Mouse (Mus musculus) small intestine, adult 10 weeks (tissue): ENCODE results near the gene Cdc14a. TPM values are rescaled to one million over a fixed set of nuclear protein-coding genes. Genes with fewer than 3 reads are reported as not detected.

ENCODE experiments used
- polyA plus RNA-seq: library from polyadenylated mRNA; stranded (reverse); fragments of 350-450 nt; fragmentation: Illumina TruSeq; extraction: RNeasy Lipid Tissue Mini Kit (QIAGEN cat#74804); gene quantifications from one replicate; pipeline ENCODE4 v1.2.3, GENCODE M21; 2014; ENCODE audit warnings: low replicate concordance

The Cdc14a gene
- polyA plus RNA-seq: 43.6 TPM

DNA sequence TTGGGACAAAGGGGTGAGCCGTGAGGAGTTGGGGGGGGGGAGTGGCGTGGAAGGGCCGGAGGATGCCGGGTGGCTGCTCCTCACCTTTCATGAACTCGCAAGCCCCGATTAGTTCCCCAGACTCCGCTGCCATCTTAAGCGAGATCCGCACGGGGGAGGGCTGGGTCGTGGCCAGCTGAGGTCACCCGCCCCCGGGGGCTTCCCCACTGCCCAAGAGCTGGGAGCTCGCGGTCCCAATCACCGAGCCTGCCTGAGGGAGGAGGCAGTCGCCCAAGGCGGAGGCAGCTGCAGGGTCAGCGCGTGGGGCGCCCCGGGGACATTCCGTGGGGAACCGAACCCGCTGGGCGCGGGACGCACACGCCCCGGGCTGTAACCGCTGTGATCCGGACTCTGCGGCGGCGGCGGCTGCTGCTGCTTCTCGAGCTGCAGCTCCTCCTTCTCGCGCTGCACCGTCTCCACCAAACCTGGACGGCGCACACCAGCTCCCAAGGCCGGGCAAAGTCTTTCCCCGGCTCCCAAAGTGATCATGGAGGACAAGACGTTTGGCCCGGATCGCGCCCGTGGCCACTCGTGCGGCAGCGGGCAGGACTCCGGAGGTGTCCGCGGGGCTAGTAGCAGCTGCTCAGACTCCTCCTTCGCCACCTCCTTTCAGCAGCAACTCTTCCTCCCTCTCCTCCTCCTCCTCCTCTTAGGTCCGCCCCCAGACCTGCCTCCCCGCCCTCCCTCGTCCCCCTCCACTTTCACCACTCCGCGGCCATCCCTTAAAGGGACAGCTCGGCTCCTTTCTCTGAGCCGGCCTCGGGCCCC is at the start of gene Cdc14a:
TSS of gene Cdc14a (minus strand) at position 680 of the 807 bp plus-strand sequence.

DNA sequence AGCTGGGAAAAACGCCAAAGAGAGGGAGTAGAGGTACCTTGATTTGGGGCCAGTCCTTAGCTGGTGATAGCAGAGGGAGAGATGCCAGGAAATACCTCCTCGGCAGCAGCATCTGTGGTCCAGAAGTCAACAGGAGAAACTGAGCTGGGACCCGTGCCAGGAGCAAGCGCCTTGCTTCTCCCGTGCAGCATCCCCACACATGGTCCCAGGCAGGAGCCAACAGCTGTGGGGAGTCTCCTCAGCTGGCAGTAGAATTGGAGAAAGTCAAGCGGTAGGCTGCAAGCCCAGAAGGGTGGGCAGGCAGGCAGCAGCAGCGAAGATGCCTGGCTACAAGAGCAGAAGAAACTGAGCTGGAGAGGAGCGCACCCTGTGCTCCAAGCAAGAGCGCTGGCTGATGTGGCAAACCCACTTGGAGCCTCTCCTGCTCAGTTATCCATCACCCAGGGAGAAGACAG is 170.7 kb downstream of the Cdc14a start, which contains the start of gene Gpr88:
TSS of gene Gpr88 (minus strand) at position 427 of the 455 bp plus-strand sequence.

Other genes with a start within 250 kb of the Cdc14a start
- gene Gpr88, start 170.5 kb downstream of the Cdc14a start, polyA plus RNA-seq: 0.56 TPM
- 68.6 TPM for gene Rtca, start 84.2 kb upstream of the Cdc14a start, polyA plus RNA-seq
- gene Dbt, start 89.0 kb upstream of the Cdc14a start, polyA plus RNA-seq: 28.0 TPM
- 3.5 TPM for gene Lrrc39, start 138.9 kb upstream of the Cdc14a start, polyA plus RNA-seq
- gene Sass6, start 170.9 kb upstream of the Cdc14a start, polyA plus RNA-seq: 17.9 TPM
- 25.7 TPM for gene Trmt13, start 190.6 kb upstream of the Cdc14a start, polyA plus RNA-seq
- 67.5 TPM for gene Mfsd14a, start 238.6 kb upstream of the Cdc14a start, polyA plus RNA-seq